Comparison of ENCODE assay signal across 13 mouse cellular contexts in the genomic region with DNA sequence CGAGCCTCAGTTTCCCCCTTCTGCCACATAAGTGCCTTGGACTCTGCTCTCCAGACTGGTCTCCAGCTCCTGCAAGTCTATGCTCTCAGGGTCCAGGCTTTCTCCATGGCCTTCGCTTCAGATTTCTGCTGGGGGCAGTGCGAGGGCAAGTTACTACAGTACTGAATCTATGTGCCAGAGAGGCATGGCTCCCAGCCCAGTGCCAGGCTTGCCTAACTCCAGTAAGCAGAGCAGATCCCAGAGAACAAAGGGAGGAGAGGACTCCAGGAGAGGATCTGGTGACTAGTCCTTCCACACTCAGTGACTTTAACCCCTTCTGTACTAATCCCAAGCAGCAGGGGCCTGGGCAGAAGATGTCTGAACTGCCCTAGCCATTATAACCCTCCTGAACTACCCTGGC. TPM values are rescaled to one million over a fixed set of nuclear protein-coding genes. Genes with fewer than 3 reads are reported as not detected.
DNase-seq lines count a peak whose midpoint lies in the region; ATAC-seq and TF ChIP-seq lines count a peak whose summit lies in the region.
"Had no signal": no experiment of that assay in that cellular context is flagged by ENCODE, and none has a peak within 500 bp of the region (broad histone marks: within the 10 kb centered on the region; RNA-seq: fewer than 3 reads in every experiment).

No protein-coding gene starts in this region.

- no peaks in the 10 kb centered on the region for H3K27me3 ChIP-seq in kidney, embryonic 14.5 days (ENCODE audit: control insufficient read depth, insufficient read depth, low read length)
- no peaks in the 10 kb centered on the region for H3K27me3 ChIP-seq in forebrain, postnatal 0 days (ENCODE audit: insufficient read depth, low read length)
- H3K27me3 ChIP-seq: forebrain, embryonic 15.5 days; limb, embryonic 15.5 days; lung, embryonic 15.5 days had no signal

- TF ChIP-seq CTCF in forebrain, postnatal 0 days (IDR thresholded peaks at IDR 0.05; ENCODE audit: low read depth) = no peak

- no peak overlapping the region for H3K4me2 ChIP-seq in kidney, embryonic 14.5 days (replicated peaks; ENCODE audit: low read depth, low read length)
- no peak overlapping the region for H3K4me2 ChIP-seq in forebrain, postnatal 0 days (ENCODE audit: low read depth)
- H3K4me2 ChIP-seq: forebrain, embryonic 15.5 days; limb, embryonic 15.5 days; lung, embryonic 15.5 days had no signal

- WGBS in kidney, embryonic 14.5 days = 82% methylated on average over 3 of the region's 3 CpGs
- 76% methylated on average over 3 of the region's 3 CpGs for WGBS in forebrain, postnatal 0 days

- no peak for ATAC-seq in kidney, embryonic 14.5 days (ENCODE audit: low FRiP score, low TSS enrichment)
- ATAC-seq in forebrain, postnatal 0 days = no peak
- ATAC-seq: forebrain, embryonic 15.5 days had no signal

- H3K9ac ChIP-seq in kidney, embryonic 14.5 days (ENCODE audit: low read depth, low read length) = no peak overlapping the region
- no peak overlapping the region for H3K9ac ChIP-seq in forebrain, postnatal 0 days
- H3K9ac ChIP-seq: forebrain, embryonic 15.5 days; limb, embryonic 15.5 days; lung, embryonic 15.5 days had no signal

- peak; percentile 54 for DNase-seq in cerebellum, adult 11 months
- DNase-seq in cerebellum, adult 8-10 months = no peak
- DNase-seq in kidney, adult 18-20 months = peak; percentile 15
- peak; percentile 58 for DNase-seq in NIH3T3 (ENCODE audit: low read depth)
- peak; percentile 72 to 81 for DNase-seq in cerebellum, postnatal 10 days
- no peak for DNase-seq in forebrain, postnatal 0 days
- DNase-seq in urinary bladder, postnatal 14 days (ENCODE audit: low spot score) = no peak

- no peak overlapping the region for H3K27ac ChIP-seq in kidney, embryonic 14.5 days (ENCODE audit: low read depth, low read length)
- no peak overlapping the region for H3K27ac ChIP-seq in forebrain, postnatal 0 days (ENCODE audit: low read depth, low read length)
- H3K27ac ChIP-seq: forebrain, embryonic 15.5 days; limb, embryonic 15.5 days; lung, embryonic 15.5 days; midbrain, embryonic 10.5 days had no signal

- H3K36me3 ChIP-seq in kidney, embryonic 14.5 days (ENCODE audit: control insufficient read depth, insufficient read depth, low read length) = no peaks in the 10 kb centered on the region
- H3K36me3 ChIP-seq in forebrain, postnatal 0 days (ENCODE audit: insufficient read depth) = no peaks in the 10 kb centered on the region
- H3K36me3 ChIP-seq: forebrain, embryonic 15.5 days; limb, embryonic 15.5 days; lung, embryonic 15.5 days; midbrain, embryonic 10.5 days had no signal

- peaks cover 8% of the 10 kb centered on the region; the same call in 1 of the 2 replicates for H3K4me1 ChIP-seq in kidney, embryonic 14.5 days (ENCODE audit: control insufficient read depth, insufficient read depth, low read length)
- H3K4me1 ChIP-seq in forebrain, postnatal 0 days (ENCODE audit: insufficient read depth) = no peaks in the 10 kb centered on the region
- H3K4me1 ChIP-seq: forebrain, embryonic 15.5 days; midbrain, embryonic 10.5 days had no signal

- no peak overlapping the region for H3K4me3 ChIP-seq in kidney, embryonic 14.5 days (ENCODE audit: low read length)
- no peak overlapping the region for H3K4me3 ChIP-seq in forebrain, postnatal 0 days (ENCODE audit: low read depth, low read length)
- H3K4me3 ChIP-seq: forebrain, embryonic 15.5 days; limb, embryonic 15.5 days; lung, embryonic 15.5 days; midbrain, embryonic 10.5 days had no signal

- no peaks in the 10 kb centered on the region for H3K9me3 ChIP-seq in kidney, embryonic 14.5 days (ENCODE audit: control insufficient read depth, low read length)
- no peaks in the 10 kb centered on the region for H3K9me3 ChIP-seq in forebrain, postnatal 0 days (ENCODE audit: low read length)
- H3K9me3 ChIP-seq: forebrain, embryonic 15.5 days; limb, embryonic 15.5 days; lung, embryonic 15.5 days; midbrain, embryonic 10.5 days had no signal

RNA-seq across cellular contexts. Expression of a gene that starts 28.3 kb away (rescaled TPM):
- 0.04 and 0.16 TPM in 2 replicates for polyA plus RNA-seq in kidney, embryonic 14.5 days (2014; fragmentation: Nextera tagmentation; extraction: Ambion mirVana)
- 0.38 and 0.52 TPM in 2 replicates for total RNA-seq in forebrain, postnatal 0 days (2014; rRNA removed)
- 0.01 and 0.06 TPM in 2 replicates for polyA plus RNA-seq in forebrain, postnatal 0 days (2015; fragmentation: Nextera tagmentation; extraction: Ambion mirVana)
- total RNA-seq: granulocyte monocyte progenitor cell, adult 5-6 weeks had no signal

RNA-seq across cellular contexts. Expression of a gene that starts 58.3 kb away (rescaled TPM):
- polyA plus RNA-seq in kidney, embryonic 14.5 days (2014; fragmentation: Nextera tagmentation; extraction: Ambion mirVana) = 817 and 919 TPM in 2 replicates
- 180 and 264 TPM in 2 replicates for total RNA-seq in forebrain, postnatal 0 days (2014; rRNA removed)
- polyA plus RNA-seq in forebrain, postnatal 0 days (2015; fragmentation: Nextera tagmentation; extraction: Ambion mirVana) = 437 and 510 TPM in 2 replicates

Comparison
In these comparisons a context has a peak if more than half of its experiments do, and no peak if none do; other contexts are left out.
1. DNase-seq: peak in cerebellum, adult 11 months (single experiment), kidney, adult 18-20 months (single experiment), NIH3T3 (single experiment) and cerebellum, postnatal 10 days (2 of 2); none in cerebellum, adult 8-10 months (single experiment), forebrain, postnatal 0 days (single experiment) and urinary bladder, postnatal 14 days (single experiment).